Mouse (Mus musculus) G1E-ER4 (cell line): ENCODE results near the gene Scfd2. TPM values are rescaled to one million over a fixed set of nuclear protein-coding genes. Genes with fewer than 3 reads are reported as not detected.

Source experiments
- GATA1 ChIP-seq: IDR thresholded peaks from one replicate; pipeline ENCODE4 v1.8.0; 2012; ENCODE audit warnings: low read length, inconsistent platforms
- polyA plus RNA-seq: library from polyadenylated mRNA; stranded (reverse); fragments of >175 nt; gene quantifications from 2 replicates; pipeline ENCODE4 v1.2.3, GENCODE M21; 2012

Gene Scfd2
- polyA plus RNA-seq, 1 experiment = 6.3 TPM

GRCm38 (mm10) chr5:74476551-74476950, 55.0 kb downstream of the Scfd2 start:
- TF ChIP-seq GATA1 = no peak

GRCm38 (mm10) chr5:74473117-74473516, 58.4 kb downstream of the Scfd2 start:
- TF ChIP-seq GATA1 = no peak

DNA sequence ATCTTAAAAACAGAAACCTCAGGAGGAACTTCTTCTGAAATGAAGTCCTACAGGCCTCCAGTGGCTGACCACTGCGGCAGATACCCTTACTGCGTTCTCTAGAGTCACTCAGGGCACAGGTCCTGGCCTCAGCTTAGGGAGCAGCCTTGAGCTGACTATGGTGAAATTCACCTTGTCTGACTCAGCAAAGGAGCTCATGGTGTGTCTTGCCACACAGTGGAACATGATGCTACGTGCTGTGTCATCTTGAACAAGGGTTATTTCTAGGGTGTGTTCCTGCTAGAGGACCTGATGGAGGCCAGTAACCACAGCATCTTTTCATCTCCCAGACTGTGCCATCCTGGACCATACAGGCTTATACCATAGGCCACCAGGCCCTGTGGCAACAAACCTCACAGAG, 60.7 kb downstream of the Scfd2 start:
- no peak for TF ChIP-seq GATA1

GRCm38 (mm10) chr5:74469620-74470019, 61.9 kb downstream of the Scfd2 start:
- no peak for TF ChIP-seq GATA1

DNA sequence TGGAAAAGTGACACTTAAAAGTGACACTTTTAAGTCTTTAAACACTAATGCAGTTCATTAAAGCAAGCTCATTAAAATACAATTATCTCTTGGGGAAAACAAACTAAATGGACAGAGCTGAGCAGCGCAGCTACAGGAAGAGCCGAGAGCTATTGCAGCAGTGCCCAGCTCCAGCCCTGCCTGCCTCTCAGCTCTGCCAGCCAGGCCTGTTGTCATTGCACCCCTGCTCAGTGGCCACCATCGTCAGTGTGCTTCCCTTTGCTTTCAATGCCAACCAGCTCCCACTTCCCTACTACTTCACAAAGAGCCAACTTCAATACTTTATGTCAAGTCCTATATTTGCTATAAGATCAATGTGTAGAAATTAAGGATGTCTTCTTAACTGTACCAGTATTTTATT, 63.8 kb downstream of the Scfd2 start:
- no peak for TF ChIP-seq GATA1

GRCm38 (mm10) chr5:74456759-74457158, 74.8 kb downstream of the Scfd2 start:
- no peak for TF ChIP-seq GATA1

DNA sequence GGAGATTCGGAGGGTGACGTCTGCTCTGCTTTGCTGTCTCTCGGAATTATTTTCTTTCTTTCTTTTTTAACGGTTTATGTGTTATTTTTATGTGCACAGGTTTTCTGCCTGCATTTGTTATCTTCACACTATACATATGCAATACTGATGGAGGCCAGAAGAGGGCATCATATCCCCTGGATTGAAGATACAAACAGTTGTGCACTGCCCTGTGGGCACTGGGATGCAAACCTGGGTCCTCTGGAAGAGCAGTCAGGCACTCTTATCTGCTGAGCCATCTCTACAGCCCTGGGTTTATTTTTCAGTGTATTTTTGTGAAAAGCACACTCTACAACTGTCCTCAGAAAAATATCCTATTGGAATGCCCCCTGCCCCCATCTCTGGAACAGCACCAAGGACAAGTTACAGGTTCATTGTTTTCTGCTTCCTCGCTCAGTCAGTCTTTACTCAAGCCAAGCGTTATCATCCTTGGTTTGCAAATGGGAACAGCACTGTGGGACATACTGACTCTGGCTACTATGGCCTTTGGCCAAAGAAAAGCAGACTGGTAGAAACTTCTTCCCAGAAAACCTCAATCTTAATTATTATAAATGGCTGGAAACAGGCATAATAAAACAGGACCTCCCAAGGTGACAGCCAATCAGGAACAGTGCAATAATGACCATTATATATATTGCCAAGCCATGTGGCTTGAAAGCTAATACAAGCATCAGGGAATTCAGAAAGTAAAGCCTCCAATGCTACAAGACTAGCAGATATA, 75.9 kb downstream of the Scfd2 start:
- TF ChIP-seq GATA1 = no peak

DNA sequence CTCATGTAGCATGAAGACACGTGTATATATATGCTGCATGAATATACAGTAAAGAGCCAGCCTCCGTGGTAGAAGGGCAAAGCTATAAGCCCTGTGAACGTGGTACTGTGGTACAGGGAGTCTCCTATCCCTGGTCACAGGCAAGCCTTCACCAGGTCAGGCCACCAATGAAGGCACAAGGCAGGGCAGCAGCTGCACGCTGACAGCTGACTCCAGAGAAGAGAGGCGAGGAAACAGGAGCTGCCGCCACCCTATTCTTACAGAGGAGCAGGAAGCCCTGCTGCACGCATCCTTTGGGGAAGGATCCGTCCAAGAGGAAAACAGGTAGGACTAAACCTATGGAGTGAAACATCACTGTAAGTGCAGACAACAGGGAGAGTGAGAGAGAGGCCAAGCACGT, 76.5 kb downstream of the Scfd2 start:
- no peak for TF ChIP-seq GATA1

- TF ChIP-seq GATA1 = no peak
Measured at GRCm38 (mm10) chr5:74450977-74451376, 80.6 kb downstream of the Scfd2 start.

DNA sequence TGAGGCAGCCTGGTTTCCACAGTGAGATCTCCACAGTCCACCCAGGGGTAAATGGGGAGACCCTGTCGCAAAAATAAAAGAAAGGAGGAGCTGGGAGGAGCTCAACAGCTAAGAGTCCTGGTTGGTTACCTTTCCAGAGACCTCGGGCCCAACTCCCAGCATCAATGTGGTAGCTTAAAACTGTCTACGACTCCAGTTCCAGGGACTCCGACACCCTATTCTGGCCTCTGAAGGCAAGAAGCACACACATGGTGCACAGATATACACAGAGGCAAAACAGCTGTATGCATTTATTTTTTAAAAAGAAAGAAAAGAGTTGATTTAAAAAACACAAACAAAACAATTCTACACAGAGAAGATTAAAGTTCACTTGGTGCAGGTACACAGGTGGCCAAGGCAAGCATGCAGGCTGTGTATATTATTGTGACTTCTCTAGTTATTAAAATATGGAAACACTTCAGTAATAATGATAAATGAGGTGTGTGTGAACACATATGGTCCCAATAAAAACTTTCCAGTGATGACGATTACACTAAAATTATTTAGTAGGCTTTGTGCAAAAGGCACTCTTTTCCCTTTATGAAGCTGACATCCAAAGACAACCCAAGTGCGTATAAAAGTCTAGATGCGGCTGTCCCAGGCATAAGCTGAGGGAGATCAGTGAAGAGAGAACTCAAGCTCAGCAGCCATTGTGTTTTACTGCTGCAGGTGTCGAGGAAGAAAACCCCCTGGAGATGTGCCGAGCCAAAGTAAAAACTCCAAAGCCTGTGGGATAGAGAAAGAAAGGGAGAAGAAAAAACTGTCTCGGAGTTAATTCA, 83.8 kb downstream of the Scfd2 start:
- TF ChIP-seq GATA1 = no peak

DNA sequence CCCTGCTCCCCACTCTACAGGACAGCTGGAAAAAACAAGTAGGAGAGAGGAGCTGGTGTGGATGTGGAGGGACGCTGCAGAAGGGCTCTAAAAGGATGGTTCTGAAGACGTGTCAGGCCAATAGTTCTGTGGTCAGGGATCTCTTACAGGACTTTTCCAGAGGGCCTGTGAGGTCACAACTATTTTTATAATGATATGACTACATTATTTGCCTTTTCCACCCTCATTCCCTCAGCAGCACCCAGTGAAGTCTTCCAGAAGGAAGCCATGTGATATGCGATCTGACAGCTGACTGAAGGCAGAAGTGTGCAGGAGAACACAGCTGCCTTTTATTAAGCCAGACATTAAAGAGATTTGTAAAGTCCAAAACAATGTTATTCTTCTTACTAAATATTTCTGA, 85.7 kb downstream of the Scfd2 start:
- no peak for TF ChIP-seq GATA1

DNA sequence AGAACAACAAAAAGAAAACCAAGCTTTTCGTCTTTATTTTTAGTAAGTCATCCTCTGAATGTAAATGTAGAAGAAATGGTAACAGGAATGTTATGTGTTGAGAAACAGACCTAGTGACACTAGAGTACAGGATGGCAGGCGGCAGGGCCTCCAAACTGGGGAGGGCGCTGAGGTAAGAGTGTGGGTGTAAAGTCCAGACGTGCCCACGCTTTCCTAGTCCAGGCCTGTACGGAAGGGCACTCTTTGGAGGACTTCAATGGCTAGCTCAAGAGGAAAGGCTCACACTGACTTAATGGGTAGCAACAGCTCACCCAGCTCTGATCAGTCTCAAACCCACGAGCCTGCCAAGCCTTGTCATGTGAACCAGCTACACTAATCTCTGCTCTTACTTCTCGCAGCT, 93.2 kb downstream of the Scfd2 start:
- no peak for TF ChIP-seq GATA1

- TF ChIP-seq GATA1 = no peak
Measured at GRCm38 (mm10) chr5:74433580-74434147, 97.9 kb downstream of the Scfd2 start.

DNA sequence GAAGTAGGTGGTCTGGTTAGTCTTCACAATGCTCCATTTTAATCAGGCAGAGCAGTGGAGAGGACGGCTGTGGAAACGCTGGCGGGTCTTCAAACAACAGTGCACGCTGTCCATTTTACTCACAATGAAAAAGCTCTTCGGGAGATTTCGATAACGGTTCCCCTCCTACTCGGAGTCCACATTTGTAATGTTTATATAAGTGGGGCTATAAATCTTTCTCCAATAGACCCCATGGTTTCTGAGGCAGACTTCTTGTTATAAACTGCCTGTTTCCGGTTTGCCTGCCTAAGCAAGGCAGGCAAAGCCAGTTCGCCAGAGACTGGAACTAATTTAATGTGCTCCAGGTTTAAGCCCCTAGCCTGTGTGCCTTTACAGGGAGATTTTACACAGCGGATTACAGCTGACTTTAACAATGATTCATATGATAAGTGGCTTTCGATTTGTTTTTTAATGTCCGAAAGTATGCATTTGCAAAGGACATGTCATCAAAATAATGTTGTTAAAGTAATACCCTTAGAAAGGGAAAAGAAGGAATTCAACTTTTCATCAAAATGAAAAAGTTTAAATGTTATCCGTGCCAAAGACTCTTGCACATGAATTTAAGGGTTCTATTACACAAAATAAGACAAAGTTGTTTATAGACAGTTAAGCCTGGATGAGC, 98.5 kb downstream of the Scfd2 start:
- TF ChIP-seq GATA1 = no peak

DNA sequence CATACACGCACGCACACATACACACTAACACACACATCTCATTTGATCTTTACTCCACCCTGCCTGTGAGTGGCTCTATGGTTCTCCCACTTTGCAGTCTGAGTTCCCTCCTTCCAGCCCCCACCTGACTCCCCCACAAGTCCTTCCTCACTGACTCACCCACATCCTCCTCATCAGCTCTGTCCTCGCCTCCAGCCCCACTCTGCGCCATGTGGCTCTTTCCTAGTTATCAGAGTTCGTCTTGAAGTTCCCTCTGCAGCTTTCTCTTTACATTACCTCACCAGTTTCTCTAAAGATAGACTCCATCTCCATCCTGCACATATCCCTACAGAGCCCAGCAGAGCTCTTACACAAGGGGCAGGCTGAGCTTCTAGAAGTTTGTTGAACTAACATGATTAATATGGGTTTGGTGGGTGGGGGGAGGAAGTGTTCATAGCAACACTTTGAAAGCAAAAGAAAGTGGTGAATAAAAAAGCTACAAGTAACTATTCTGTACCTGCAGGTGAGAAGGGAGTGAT, 110.9 kb downstream of the Scfd2 start:
- TF ChIP-seq GATA1 = no peak

GRCm38 (mm10) chr5:74412557-74412956, 119.0 kb downstream of the Scfd2 start:
- no peak for TF ChIP-seq GATA1
